Mouse (Mus musculus) mesoderm, embryonic 11.5 days (tissue): ENCODE data around the gene Cacna1i.

Experiments used
- DNase-seq: peaks from one replicate; pipeline ENCODE4 v3.0.0-alpha.2; 2012; ENCODE audit warnings: low read depth, low spot score

Gene Cacna1i

GRCm38 (mm10) chr15:80327743-80328540 is 40.9 kb downstream of the Cacna1i start:
- no peak for DNase-seq

DNA sequence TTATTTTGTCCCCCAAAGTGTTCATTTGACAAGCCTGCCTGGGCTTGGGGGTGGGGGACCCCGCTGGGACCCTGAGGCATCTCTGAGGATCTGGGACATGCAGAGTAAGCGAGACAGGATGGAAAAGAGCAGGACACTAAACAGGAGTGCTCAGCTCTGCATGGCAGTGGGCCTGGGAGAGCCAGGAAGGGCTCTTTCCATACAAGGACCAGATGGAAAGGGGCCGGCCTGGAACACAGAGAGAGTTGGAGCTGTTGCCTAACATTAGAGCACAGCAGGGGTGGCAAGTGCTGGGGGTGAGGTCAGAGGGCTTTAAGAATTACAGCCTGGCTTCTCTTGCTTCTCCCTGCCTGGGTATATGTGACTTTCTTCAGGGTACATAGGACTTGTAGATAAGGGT is 43.2 kb downstream of the Cacna1i start:
- DNase-seq: no peak

DNA sequence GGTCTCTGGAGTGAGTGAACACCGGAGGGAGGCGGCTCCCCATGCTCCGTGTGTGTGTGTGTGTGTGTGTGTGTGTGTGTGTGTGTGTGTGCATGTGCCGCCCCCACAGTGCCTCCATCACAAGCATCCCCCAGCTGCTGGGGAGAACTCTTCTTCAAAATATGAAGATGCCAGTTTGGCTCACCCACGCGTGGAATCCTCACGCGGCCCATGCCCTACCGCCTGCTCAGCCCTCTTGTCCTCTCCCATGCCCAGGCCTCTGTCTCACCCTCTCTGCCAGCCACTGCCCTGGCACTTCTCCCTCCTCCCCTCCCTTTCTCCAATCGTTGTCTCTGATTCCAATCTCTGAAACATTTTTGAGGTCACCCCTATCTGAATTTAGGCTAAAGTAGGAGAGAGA is 47.7 kb downstream of the Cacna1i start:
- DNase-seq: no peak

DNA sequence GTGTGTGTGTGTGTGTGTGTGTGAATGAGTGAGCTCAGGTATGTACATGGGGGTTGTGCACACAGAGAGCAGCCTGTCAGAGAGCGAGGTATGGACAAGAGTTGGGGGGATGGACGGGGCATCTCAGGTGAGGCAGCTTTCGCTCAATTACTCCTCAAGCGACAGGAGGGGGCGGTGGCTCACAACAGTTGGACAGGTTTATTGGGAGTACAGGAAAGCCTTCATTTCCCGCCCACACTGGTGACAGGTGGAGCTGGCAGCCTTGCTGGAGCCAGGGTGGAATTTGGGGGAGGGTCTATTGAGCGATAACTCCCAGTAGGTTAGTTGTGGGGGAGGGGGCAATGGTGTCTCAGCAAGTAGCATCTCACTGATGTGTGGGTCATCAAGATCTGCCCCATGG is 48.2 kb downstream of the Cacna1i start:
- DNase-seq: no peak

- peak; percentile 37 for DNase-seq
These were observed 53.3 kb downstream of the Cacna1i start for GRCm38 (mm10) chr15:80340348-80340747.

DNA sequence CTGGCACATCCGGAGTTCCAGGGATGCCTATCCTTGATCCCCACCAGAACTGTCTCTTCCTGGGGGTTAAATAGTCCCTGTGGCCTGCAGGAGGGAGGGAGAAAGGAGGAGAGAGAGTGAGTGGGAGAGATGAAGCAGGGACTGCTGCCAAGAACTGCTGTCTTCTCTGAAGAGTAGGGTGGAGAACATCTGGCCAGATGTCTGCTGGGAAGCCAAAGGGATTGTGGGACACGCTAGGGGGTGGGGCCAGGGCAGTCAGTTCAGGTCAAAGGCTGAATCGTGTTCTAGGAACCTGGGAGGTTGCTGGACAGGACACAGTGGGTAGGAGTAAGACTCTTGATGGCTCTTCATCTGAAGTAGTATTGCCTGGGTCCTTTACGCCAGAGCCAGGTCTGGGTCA is 55.4 kb downstream of the Cacna1i start:
- no peak for DNase-seq

- no peak for DNase-seq
These were observed 56.0 kb downstream of the Cacna1i start for GRCm38 (mm10) chr15:80343031-80343430.

- DNase-seq: no peak
These were observed 56.7 kb downstream of the Cacna1i start for GRCm38 (mm10) chr15:80343731-80344130.

GRCm38 (mm10) chr15:80346510-80346909 is 59.5 kb downstream of the Cacna1i start:
- no peak for DNase-seq

- no peak for DNase-seq
These were observed 63.4 kb downstream of the Cacna1i start for GRCm38 (mm10) chr15:80350431-80350830.

DNA sequence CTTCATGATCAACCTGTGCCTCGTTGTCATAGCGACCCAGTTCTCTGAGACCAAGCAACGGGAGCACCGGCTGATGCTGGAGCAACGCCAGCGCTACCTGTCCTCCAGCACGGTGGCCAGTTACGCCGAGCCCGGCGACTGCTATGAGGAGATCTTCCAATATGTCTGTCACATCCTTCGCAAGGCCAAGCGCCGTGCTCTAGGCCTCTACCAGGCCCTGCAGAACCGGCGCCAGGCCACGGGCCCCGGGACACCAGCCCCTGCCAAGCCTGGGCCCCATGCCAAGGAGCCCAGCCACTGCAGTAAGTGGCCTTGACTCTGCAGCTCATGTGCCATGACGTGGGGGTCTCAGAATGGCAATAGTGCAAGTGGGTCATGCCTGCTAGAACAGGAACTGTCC is 71.8 kb downstream of the Cacna1i start:
- DNase-seq: no peak

GRCm38 (mm10) chr15:80361780-80362508 is 74.9 kb downstream of the Cacna1i start:
- DNase-seq: no peak

DNA sequence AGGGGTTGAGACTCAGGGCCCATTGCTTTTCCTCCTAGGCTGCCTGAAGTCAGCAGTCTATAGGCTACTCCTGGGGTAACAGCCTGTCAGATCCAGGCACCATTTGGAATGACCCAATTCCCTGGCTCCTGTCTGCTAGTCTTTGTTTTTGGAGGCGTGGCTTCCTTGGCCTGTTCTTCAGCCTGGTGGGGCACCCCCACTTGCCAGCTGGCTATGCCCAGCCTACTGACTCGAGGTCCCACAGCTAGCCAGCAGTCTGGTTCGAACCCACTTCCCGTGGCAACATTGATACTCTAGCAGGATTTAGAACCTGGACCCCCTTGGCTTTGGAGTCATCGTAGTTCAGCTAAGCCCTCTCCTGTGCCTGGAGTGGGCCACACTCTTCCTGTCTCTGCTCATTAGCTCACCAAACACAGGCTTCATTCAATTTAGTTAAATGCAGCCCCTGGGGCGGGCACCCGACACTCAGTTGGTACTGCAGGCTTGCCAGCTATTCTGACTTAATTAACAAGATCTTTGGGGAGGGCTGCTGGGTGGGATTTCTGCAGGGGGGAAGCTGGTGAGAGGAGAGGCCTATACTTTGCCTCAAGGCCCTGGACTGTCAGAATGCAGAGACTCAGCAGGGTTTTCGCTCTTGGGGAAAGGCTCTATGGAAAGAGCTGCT is 75.6 kb downstream of the Cacna1i start:
- DNase-seq: no peak

DNA sequence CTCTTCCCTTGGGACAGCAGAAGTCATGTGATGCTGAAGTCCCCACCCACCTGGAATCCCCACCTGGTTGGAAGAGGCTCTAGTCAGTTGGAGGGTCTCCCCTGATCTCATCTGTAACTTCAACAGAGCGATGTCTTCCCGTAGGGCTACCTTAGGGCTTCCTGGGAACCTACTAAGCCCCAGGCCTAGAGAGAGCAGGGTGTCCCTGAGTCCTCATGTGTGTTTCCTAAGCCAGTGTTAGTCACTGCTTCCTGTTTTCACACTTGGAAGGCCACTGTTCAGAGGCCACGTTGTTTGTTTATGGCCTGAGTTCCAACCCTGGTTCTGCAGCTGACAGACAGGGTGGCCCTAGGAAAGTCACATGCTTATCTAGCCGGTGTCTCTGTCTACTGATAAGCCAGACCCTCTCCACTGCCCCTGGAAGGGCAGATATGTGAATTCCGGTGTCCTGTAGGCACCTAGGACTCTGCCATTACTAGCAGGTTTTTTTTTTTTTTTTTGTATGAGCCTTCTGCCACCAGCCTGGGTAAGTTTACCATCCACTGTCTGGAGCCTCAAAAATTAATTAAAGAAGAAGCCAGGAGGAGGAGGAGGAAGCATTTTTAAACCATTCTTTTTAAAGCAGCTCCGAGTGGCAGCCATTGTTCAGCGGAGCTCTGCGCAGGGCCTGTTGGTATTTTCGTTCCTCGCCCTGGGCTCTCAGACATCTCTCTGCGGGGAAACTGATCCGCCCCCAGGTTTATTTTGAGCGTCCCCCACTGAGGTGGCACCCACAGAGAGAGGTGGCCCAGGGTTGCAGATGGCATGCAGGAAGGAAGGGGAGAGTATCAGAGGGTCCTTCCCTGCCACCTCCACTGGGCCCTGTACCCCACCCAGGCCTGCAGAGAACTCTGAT is 77.0 kb downstream of the Cacna1i start:
- DNase-seq: no peak

DNA sequence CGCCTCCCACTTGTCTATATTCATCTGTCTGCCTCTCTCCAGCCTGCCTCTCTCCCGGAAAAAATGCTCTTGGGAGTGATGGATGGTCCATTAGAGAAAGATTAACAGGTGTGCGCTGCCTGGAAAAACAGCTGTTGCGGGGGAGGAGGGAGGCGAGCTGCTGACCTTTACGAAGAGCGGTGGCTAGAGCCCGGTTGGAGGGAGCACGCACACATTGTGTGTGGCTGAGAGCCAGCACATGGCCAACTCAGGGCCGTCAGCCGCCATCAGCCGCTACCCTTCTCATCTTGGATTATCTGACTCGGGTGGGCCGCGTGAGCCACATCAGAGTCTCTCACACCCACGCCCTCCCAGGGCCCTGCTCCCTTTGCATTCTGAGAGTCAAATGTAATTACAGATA is 79.9 kb downstream of the Cacna1i start:
- peak; percentile 81 for DNase-seq

GRCm38 (mm10) chr15:80373219-80373964 is 86.4 kb downstream of the Cacna1i start:
- DNase-seq: no peak

DNA sequence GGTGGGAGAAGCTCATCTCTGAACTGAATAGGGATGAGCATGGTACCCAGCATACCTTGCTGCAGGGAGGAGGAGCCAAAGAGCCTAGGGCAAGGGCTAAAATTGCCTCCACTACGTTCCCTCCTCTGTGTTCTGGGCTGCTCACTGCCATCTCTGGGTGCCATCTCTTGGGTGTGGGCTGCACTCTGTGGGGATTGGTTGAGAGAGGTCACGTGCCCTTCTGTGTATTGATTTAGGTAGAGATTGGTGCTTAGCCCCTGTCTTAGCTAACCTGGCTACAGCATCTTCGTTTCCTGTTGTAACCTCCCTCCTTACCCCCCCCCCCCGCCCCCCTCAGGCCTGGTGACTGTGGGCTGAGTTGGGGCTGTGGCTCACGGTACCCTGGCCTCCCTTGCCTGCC is 87.8 kb downstream of the Cacna1i start:
- no peak for DNase-seq

DNA sequence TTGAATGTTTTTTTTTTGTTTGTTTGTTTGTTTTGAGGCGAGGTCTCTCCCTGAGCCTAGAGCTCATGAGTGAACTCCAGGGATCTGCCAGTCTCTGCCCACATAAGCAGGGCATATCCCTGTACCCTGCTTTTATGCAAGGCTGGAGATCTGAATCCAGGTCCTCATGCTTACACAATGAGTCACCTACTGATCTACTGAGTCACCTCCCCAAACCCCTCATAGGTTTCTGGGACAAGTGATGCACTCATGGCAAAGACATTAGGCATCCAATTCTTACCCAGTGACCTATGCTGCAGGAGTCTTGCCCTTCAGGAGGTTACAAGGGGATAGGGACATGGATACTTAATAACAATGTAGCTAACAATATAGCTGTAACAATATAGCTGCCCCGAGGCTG is 100.1 kb downstream of the Cacna1i start:
- no peak for DNase-seq

DNA sequence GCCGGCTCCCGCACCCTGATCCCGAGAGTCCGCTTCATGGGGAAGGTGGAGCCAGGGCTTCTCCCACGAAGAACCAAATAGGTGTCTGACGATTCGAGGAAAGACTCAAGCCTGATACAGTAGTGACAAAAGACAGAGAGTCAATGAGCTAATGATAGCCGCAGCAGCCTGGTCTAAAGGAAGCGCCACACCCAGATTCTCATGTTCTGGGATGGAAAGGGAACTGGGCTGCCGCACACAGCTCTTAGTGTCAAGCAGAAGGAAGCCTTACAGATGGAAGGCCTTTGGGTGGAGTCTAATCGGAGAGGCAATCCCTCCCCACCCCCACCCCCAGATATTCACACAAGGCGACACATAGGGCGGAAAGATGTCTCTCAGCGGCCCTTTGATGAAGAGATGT is 104.8 kb downstream of the Cacna1i start:
- DNase-seq: no peak

DNA sequence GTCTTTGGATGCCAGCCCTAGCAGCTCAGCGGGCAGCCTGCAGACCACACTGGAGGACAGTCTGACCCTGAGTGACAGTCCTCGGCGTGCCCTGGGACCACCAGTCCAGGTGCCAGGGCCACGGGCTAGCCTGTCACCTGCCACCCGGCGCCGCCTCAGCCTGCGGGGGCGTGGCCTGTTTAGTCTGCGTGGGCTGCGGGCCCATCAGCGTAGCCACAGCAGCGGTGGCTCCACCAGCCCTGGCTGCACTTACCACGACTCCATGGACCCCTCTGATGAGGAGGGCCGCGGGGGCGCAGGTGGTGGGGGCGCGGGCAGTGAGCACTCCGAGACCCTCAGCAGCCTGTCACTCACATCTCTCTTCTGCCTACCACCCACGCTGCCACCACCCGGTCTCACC is 108.0 kb downstream of the Cacna1i start:
- DNase-seq: no peak

GRCm38 (mm10) chr15:80399451-80399850 is 112.4 kb downstream of the Cacna1i start:
- no peak for DNase-seq
